Mouse (Mus musculus) left cerebral cortex, postnatal 36 days (tissue): Measurements from ENCODE around the gene Cd80. TPM values are rescaled to one million over a fixed set of nuclear protein-coding genes. Genes with fewer than 3 reads are reported as not detected.
"Not testable (repeated sequence)": the region's sequence is repeated elsewhere in the genome, so short reads cannot be mapped to it uniquely, and the experiment has no call there.

ENCODE experiments used
- DNase-seq, 2 experiments: peaks; one replicate each; pipeline ENCODE4 v3.0.0; 2021 to 2022; ENCODE audit warnings: low spot score in 2 of 2, mixed read lengths in 1 of 2
- intact Hi-C: fragments of 180-260 bp; cut with DNase I; formaldehyde crosslinking; loops from one replicate; pipeline ENCODE4 v1.15.1; 2025
- total RNA-seq, 2 experiments: library from RNA; stranded (reverse); gene quantifications; 2 replicates each; pipeline ENCODE4 v1.2.3; 2021

The Cd80 gene
- total RNA-seq, 2 experiments from 2014 or later = 0.30 to 0.93 TPM

DNA sequence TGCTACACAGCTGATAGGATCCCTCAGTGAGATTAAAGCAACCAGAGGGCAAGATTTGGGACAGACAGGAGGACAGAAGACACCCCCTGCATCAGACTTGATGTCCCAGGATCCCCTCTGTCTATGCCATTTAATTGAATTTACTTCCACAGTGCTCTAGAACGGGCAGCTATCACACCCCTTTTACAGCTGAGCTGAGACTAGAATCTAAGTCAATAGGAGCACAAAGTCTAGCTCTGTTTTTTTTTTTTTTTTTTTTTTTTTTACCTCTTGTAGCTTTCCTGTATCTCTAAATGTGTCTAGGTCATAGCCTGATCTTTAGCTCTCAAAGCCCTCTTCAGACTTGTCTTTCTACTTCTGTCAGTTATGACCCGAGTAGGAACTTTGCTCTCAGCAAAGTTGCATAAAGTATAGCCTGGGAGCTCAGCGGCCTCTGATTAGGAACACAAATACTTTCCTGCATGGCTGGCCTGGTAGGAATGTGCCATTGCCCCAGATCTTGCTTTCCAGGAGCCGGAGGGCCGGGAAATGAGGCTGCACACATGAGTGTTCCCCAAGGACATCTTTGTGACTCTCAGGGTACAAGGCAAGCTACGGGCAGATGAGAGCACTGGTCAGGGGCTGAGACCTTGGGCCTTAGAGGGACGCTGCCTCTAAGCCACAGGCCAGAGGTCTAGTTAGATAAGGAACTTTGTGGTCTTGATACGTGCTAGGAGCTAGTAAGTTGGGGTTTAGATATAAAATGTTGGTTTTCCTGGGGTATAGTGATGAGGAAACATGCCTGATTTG lies 12.8 kb downstream of the Cd80 start:
- intact Hi-C loops = no loop called here
- DNase-seq = no peak

DNA sequence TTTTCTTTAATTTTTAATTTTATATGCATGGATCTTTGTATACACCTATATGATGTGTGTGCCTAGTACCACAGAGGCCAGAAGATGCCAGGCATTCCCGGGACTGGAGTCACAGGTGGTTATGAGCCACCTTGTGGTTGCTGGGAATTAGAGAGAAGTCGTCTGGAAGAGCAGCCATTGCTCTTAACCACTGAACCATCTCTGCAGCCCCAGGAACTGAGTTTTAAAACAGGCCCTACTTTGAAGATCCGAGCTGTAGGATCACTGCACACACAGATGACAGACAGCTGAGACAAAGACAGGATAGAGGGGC lies 13.3 kb downstream of the Cd80 start:
- intact Hi-C loops = no loop called here
- no peak for DNase-seq

DNA sequence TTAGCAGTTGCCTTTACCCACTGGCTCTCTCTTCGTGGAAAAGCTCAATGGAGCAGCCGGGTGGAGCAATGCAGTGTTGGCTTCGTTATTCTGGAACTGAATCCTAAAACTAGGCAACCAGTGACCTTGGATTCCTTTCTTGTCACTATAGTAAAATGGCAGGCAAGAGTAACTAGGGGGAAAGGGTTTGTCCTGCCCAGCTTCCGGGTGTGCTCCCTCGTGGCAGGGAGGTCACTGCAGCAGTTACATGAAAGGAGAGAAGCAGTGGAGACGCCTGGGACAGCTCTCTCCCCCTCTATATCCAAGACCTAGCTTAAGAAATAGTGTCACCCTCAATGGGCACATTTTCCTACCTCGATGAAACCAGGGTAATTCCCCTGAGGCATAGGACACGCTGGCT lies 14.1 kb downstream of the Cd80 start:
- intact Hi-C loops = no loop called here
- no peak for DNase-seq

DNA sequence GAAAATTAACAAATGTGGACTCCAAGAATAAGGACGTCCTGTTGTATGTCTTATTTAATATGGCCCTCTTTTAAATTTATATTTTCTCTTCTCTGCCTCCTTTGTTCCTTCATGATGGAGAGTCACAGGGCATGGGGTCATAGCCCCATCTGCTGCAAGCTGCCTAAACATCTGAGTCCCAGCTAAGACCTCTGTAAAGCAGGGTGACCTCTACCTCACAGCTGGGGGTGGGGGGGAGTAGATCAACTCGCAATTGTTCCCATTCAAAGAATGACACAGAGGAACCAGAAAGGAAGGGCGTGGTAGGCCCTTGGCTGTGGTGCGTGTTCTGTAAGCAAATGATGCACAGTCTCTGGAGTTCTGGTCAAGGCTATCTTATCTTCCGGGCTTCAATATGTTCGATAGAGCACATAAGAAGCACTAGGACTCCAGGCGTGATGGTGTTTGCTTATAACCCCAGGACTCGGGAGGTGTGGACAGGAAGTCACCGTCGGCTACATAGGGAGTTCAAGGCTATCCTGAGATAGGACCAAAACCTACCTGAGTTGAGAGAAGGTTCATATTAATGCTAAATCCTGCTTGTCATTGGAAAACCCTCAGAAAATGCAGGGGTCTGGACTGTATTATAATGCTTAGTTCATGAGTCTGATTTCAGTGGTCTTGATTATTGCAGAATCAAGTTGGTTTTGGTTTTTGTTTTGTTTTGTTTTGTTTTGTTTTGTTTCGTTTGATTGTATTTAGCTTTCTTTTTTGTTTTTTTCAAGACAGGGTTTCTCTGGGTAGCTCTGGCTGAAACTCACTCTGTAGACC lies 16.5 kb downstream of the Cd80 start:
- intact Hi-C loops = no loop called here
- no peak for DNase-seq

DNA sequence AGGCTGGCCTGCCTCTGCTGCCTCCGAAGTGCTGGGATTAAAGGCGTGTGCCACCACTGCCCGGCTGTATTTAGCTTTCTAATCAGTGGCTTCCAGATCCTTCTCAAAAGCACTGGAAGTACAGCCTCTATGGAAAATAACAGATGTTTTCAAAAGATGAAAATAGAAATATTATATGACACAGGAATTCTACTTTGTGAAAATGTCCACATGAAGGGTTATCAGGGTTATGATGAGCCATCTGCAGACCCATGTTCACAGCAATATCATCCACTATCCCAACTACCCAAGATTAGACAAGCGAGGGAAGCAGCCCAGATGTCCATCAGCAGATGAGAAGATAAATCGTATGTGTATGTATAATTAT lies 17.1 kb downstream of the Cd80 start:
- intact Hi-C loops = no loop called here
- no peak for DNase-seq

DNA sequence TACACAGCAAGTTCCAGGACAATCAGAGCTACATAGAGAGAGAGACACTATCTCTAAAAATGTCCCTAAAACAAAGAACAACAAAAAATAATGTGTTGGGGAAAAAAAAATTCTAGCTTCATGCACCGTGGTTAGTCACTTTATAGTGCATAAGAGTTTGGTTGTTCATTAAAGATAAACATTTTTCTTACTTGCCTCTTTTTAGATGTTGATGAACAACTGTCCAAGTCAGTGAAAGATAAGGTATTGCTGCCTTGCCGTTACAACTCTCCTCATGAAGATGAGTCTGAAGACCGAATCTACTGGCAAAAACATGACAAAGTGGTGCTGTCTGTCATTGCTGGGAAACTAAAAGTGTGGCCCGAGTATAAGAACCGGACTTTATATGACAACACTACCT lies 18.3 kb downstream of the Cd80 start:
- no peak for DNase-seq
- intact Hi-C loops = no loop called here

DNA sequence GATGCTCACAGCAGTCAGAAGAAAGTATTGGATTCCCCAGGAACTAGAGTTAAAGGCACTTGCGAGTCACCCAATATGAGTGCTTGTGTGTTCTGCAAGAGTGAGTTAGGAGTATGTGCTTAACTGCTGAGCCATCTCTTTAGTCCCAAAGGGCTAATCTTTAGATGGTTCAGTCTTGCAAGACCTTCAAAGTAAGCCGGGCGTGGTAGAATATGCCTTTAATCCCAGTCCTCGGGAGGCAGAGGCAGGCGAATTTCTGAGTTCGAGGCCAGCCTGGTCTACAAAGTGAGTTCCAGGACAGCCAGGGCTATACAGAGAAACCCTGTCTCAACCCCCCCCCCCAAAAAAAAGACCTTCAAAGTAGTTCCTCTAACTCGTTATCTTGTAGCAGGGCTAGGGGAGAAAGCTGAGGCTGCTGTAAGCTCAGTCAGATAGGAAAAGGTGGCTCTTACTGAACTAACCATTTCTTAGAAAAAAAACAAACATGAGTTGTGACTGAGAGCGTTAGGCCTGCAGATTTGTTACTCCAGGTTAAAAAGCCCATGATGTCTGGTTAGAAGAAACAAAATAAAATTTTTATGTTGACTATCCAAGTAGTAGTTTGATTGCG lies 19.4 kb downstream of the Cd80 start:
- intact Hi-C loops = no loop called here
- no peak for DNase-seq

DNA sequence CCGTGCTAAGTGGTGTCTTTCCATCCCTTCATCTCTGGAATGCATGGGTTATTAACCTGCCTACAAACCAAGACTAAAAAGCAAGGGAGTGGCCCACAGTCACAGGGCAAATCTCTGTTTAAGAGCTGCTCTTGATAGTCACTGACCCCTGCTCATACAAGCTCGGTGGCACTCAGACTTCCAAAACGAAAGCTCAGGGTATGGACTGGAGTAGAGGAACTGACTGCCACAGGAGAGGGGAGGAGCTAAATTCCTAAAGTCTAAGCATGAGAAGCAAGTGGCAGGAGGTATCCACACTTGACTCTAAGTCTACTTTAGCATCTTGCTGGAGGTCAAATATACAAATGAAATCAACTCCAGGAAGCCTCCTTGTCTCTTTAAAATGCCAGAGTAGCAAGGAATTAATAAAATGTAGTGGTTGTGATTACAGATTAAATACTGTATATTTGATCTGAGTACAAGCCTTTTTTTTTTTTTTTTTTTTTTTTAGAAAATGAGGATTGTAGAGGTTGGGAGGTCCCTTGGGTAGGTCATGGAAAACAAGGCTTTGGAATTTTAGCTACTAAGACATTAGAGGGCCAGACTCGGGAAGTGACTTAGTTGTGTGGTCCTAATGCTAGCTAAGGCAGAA lies 20.4 kb downstream of the Cd80 start:
- DNase-seq = no peak
- intact Hi-C loops = no loop called here

DNA sequence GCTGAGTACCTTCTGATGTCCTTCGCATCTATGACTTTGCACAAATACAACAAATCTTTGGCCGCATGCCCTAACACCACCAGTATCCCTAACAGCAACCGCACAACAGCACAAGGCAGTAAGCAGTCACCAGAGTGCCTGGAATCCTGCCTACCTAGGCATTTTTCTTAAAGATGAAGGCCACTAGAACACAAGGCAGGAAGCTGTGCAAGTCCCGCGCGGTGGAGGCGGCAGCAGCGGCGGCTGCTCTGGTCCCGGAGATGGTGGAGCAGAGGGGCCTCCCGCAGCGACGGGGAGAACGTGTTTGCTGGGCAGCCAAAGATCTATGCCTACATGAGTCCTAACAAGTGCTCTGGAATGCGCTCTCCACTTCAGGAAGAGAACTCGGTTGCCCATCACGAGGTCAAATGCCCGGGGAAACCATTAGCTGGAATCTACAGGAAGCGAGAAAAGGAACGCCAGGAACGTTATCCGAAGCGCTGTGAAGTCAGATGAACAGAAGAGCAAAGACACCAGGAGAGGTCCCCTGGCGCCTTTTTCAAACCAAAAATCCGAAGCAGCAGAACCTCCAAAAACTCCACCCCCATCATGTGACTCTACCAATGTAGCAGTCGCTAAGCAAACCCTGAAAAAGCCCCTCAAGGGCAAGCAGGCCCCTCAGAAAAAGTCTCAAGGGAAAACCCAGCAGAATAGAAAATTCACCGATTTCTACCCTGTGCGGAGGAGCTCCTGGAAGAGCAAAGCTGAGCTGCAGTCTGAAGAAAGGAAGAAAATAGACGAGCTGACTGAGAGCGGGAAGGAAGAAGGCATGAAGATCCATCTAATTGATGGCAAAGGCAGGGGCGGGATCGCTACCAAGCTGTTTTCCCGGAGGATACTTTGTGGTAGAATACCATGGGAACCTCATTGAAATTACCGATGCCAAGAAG lies 21.2 kb downstream of the Cd80 start:
- DNase-seq = peak; percentile 33 to 36
- intact Hi-C loops = no loop called here

DNA sequence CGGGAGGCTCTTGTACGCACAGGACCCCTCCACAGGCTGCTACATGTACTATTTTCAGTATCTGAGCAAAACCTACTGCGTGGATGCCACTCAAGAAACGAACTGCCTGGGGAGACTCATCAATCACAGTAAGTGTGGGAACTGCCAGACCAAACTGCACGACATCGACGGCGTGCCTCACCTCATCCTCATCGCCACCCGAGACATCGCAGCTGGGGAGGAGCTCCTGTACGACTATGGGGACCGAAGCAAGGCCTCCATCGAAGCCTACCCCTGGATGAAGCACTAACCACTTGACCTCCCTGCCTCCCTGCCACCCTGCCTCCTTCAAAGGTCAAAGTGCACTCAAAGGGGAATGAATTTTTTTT lies 21.9 kb downstream of the Cd80 start:
- intact Hi-C loops, DNase-seq: not testable (repeated sequence)

DNA sequence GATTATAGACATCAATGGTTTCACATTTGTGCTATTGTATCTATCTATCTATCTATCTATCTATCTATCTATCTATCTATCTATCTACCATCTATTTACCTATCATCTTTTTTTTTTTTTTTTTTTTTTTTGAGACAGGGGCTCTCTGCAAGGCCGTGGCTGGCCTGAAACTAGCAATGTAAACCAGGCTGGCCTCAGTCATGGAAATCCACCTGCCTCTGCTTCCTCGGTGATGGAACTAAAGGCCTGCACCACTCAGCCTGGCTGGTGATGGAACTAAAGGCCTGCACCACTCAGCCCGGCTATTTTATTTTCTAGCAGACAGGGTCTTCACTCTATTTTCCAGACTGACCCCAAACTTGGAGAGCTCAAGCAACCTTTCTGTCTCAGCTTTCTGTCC lies 22.9 kb downstream of the Cd80 start:
- DNase-seq = no peak
- intact Hi-C loops = no loop called here

DNA sequence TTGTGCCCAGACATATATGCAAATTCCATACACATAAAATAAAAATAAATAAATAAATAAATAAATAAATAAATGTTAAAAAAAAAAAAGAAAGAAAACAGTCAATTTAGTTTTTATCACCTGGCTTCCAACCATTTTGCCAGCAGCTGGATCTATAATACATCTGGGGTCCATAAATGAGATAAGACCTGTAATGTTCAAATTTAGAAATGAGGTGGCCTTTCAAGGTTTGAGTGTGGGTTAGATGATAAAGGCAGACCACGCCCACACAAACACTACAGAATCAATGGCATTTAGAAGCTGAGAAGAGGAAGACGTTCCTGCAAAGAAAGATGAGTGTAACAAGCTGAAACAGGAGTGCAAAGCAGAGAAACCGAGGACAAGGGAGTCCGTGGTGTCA lies 26.0 kb downstream of the Cd80 start:
- intact Hi-C loops = loop anchor here (5.0 kb wide), 1 partner anchor 104 kb away; no protein-coding TSS in a partner anchor
- no peak for DNase-seq

DNA sequence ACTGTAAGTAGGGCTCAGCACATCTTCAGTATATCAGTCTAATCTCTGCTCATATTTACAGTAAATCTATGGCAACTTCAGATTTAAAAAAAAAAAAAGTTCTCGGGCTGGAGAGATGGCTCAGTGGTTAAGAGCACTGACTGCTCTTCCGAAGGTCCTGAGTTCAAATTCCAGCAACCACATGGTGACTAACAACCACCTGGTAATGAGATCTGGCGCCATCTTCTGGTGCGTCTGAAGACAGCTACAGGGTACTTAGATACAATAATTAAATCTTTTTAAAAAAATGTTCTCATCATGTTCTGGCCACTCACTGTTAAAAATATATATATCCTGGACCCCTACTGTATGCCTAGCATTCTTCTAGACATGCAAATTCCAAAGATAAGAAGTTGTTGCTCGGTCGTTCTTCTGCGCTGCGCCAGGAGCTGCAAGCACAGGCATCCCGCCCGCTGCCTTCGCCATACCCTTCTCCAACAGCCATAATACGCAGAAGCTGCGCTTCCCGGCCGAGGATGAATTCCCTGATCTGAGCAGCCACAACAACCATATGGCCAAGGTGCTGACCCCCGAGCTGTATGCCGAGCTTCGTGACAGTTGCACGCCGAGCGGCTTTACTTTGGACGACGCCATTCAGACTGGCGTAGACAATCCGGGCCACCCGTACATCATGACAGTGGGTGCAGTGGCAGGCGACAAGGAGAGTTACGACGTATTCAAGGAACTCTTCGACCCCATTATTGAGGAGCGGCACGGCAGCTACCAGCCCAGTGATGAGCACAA lies 27.6 kb downstream of the Cd80 start:
- intact Hi-C loops = loop anchor here (5.0 kb wide), 1 partner anchor 106 kb away; no protein-coding TSS in a partner anchor

DNA sequence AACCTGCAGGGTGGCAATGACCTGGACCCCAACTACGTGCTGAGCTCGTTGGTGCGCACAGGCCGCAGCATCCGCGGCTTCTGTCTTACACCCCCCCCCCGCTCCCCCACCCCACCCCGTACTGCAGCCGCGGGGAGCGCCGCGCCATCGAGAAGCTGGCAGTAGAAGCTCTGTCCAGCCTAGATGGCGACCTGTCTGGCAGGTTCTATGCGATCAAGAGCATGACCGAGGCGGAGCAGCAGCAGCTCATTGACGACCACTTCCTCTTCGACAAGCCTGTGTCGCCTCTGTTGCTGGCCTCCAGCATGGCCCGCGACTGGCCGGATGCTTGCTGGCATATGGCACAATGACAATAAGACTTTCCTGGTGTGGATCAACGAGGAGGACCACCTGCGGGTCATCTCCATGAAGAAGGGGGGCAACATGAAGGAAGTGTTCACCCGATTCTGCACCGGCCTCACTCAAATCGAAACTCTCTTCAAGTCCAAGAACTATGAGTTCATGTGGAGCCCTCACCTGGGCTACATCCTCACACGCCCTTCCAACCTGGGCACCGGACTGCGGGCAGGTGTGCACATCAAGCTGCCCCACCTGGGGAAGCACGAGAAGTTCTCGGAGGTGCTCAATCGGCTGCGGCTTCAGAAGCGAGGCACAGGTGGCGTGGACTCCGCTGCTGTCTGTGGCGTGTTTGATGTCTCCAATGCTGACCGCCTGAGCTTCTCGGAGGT lies 28.4 kb downstream of the Cd80 start:
- no peak for DNase-seq
- intact Hi-C loops = loop anchor here (5.0 kb wide), 1 partner anchor 106 kb away; no protein-coding TSS in a partner anchor

More for the DNA sequence above, 27.6 kb downstream of the Cd80 start:
- peak in 1 of 2 experiments; percentile 14 for DNase-seq

DNA sequence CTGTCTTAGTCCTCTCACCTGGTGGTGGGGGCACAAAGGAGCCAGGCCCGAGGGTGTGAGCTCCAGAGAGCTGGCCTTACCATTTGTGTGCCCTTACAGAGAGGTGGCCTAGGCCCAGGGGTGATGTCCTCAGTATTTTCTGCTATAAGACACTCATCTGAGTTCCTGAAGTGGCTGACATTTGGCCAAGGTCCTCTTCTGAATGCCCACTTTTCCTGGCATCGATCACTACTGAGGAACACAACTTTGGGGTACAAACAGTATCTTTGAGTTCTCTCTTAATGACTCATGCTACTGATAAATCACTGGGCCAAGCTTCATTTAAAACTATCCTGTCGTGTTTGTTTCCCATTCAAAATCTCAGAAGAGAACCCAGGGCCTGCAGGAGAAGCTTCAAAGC lies 37.2 kb downstream of the Cd80 start:
- DNase-seq = no peak
- intact Hi-C loops = no loop called here

DNA sequence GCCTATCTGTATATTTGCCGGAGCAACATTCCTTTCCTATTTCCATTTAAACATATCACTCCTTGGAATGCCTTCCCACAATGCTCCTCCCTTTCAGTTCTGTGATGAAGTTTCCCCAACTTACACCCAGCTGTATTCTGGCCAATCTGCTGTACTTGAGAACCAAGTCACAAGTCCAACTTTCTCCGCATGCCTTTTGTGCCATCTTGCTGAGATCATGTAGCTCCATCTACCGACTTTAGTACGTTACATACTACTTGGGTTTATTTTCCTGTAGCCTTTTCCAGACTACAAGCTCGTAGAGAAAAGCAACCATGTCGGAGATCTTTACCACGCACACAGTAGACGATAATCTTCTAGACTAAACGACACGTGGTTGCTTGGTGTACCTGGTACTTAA lies 38.5 kb downstream of the Cd80 start:
- DNase-seq = no peak
- intact Hi-C loops = no loop called here

DNA sequence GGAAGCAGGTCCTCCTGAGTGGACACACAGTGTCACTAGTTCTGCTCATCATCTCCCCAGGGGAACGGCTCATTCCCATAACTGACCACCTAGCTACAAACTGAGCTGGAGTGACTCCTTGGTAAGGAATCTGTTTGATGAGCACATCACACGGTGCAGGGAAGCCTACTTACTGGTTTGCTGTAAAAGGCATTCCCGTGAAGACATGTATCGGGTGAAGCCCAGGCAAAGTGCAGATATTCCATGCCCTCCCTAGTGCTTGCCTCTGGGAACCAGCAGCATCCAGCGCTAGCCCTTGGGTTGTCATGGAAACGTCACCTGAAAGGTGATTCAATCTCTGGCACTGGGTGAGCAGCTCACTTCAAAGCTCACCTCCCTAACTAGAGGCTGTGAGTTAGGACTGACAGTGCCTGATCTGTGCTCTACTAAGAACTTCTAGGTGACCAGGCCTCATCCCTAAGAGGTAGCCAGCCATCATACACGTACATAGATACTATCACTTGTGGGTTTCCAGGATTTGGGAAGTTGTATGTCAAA lies 41.3 kb downstream of the Cd80 start:
- intact Hi-C loops = no loop called here
- DNase-seq = no peak

DNA sequence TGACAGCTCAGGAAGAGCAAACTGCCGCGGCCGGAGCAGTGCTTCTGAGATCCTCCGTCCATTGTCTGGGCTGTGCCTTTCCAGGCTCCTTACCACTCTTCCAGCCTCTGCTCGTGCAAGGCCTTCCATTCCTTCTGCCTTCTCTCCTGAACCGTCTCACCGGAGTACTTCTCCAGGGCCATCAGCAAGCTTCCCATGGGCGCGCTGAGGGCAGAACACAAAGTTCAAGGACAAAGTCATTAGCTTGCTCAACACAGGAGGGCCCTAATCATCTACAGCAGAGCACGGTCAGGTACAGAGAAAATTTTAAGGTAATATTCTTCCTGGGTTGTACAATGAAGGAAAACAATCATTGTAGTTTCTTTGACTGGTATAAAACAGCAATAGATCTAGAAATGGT lies 47.1 kb downstream of the Cd80 start:
- intact Hi-C loops = loop anchor here (10.0 kb wide), 1 partner anchor 208 kb away; the partner anchor contains the start of gene Nr1i2
- no peak for DNase-seq
